Mouse (Mus musculus) neural tube, embryonic 11.5 days (tissue): ENCODE measurements at regions not wholly inside any gene's neighbourhood (a gene's known extent, or its start where the extent isn't known, plus 50 kb on each side); places are given as distances from the start of the nearest gene placed in this dataset.

Experiments
- ATAC-seq: fragments of 200-750 bp; cut with Nextera tagmentation; 2 replicates; pipeline ENCODE4 v1.8.0; 2017; ENCODE audit warnings: moderate number of reproducible peaks, mild to moderate bottlenecking, moderate TSS enrichment, moderate library complexity; ENCODE audit not compliant: insufficient read depth, low FRiP score, low TSS enrichment
- DNase-seq: peaks from one replicate; pipeline ENCODE4 v3.0.0-alpha.2; 2015; ENCODE audit warnings: low spot score
- H3K27ac ChIP-seq: fragments of 300-500 bp; sonication (generic); 2 replicates; pipeline ENCODE4 v1.5.1; 2014; ENCODE audit warnings: low read depth, mild to moderate bottlenecking, low read length
- H3K27me3 ChIP-seq: fragments of 300-500 bp; sonication (generic); 2 replicates; pipeline ENCODE4 v1.6.1; 2014; ENCODE audit warnings: mild to moderate bottlenecking, low read length, mixed read lengths; ENCODE audit not compliant: control insufficient read depth, insufficient read depth
- H3K36me3 ChIP-seq: fragments of 300-500 bp; sonication (generic); 2 replicates; pipeline ENCODE4 v1.6.1; 2014; ENCODE audit warnings: mild to moderate bottlenecking, low read length, moderate library complexity, mixed read lengths; ENCODE audit not compliant: control insufficient read depth, insufficient read depth
- H3K4me1 ChIP-seq: fragments of 300-500 bp; sonication (generic); 2 replicates; pipeline ENCODE4 v1.6.1; 2014; ENCODE audit warnings: low read length, mixed read lengths; ENCODE audit not compliant: control insufficient read depth, insufficient read depth
- H3K4me2 ChIP-seq: fragments of 300-500 bp; sonication (generic); 2 replicates; pipeline ENCODE4 v1.6.1; 2014; ENCODE audit warnings: low read depth, mild to moderate bottlenecking, moderate library complexity
- H3K4me3 ChIP-seq: fragments of 300-500 bp; sonication (generic); 2 replicates; pipeline ENCODE4 v1.5.1; 2014; ENCODE audit warnings: low read depth, low read length
- H3K9ac ChIP-seq: fragments of 300-500 bp; sonication (generic); 2 replicates; pipeline ENCODE4 v1.6.1; 2014; ENCODE audit warnings: mild to moderate bottlenecking, low read length
- H3K9me3 ChIP-seq: fragments of 300-500 bp; sonication (generic); 2 replicates; pipeline ENCODE4 v1.6.1; 2016; ENCODE audit warnings: low read length; ENCODE audit not compliant: control insufficient read depth
- WGBS: fragments of 180-500 bp; shearing (Covaris S2); extraction: QIAGEN DNeasy Blood & Tissue Kit; methylation state at CpG from one replicate; pipeline ENCODE4 v1.1.7; 2014; 5-methylcytosine and 5-hydroxymethylcytosine counted together

DNA sequence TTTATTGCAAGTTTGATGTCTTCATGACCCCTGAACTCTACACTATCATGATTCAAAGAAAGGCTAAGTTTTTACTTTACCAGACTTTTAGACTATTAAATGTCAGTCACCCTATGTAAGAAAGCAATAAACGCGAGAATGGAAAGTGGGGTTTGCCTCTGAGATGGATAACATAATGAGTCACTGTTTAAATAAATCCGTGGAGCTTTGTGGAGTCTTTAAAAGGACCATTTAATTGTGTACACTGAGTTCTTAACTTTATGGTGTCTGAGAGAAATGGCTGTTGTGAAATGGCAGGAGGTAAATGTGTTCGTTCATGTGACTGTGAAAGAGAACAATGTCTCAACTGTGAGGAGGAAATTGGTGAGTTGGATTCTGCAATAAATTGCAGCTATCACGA lies 122.2 kb upstream of the Myo3a start:
- H3K4me3 ChIP-seq: no peak overlapping the region
- no peak overlapping the region for H3K4me2 ChIP-seq
- H3K36me3 ChIP-seq: no peaks in the 10 kb centered on the region
- WGBS: 14% methylated on average over 5 of the region's 5 CpGs
- DNase-seq (no peak), ATAC-seq (peak; percentile 76)
- H3K27me3 ChIP-seq: no peaks in the 10 kb centered on the region
- H3K9me3 ChIP-seq: no peaks in the 10 kb centered on the region
- no peak overlapping the region for H3K27ac ChIP-seq
- no peak overlapping the region for H3K9ac ChIP-seq
- H3K4me1 ChIP-seq: no peaks in the 10 kb centered on the region

DNA sequence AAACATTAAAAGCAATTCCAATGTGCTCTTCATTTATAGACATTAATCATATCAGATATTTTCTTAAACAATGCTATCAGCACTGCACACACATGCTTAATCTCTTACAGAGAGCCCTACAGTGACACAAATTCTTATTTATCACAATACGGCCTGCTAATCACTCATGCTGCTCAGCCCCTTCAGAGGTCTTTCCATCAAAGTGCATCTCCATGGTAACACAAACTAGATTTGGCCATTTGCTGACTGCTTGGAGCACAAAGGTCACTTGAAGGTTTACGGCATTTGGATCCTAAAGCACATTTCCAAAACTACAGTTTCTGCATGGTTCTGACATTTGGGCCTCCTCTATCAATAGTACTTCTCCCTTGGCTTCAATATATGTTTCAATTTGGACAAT lies 77.6 kb upstream of the Myo3a start:
- no peaks in the 10 kb centered on the region for H3K27me3 ChIP-seq
- WGBS: 23% methylated on average over 2 of the region's 2 CpGs
- H3K4me2 ChIP-seq: no peak overlapping the region
- H3K4me3 ChIP-seq: no peak overlapping the region
- peak; percentile 59; the same call in 1 of the 2 replicates for ATAC-seq
- no peak overlapping the region for H3K27ac ChIP-seq
- H3K9ac ChIP-seq: no peak overlapping the region
- H3K36me3 ChIP-seq: no peaks in the 10 kb centered on the region
- no peak for DNase-seq
- no peaks in the 10 kb centered on the region for H3K9me3 ChIP-seq
- peaks cover 3% of the 10 kb centered on the region; the same call in 1 of the 2 replicates for H3K4me1 ChIP-seq

DNA sequence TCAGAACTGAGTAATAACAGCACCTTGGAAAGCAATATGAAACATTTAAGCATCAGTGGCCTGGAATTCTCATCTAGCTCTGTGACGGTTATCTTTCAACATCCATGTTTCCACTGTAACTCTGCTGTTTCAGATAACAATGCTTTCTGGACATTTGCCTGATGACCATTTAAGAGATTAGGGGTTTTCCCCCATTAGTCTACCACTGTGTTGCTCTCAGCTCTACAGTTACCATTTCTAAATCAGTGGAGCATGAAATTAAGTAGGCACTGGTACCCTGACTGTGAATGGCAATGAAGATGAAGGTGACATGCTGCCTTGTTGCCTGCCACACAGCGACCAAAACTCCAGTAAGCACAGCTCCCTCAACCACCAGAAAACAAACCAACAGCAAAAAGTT lies 70.7 kb upstream of the Myo3a start:
- Histone ChIP-seq H3K27me3 (no peaks in the 10 kb centered on the region), H3K9me3 (no peaks in the 10 kb centered on the region), H3K4me2 (no peak overlapping the region), H3K4me1 (no peaks in the 10 kb centered on the region), H3K27ac (no peak overlapping the region), H3K4me3 (no peak overlapping the region), H3K9ac (no peak overlapping the region), H3K36me3 (no peaks in the 10 kb centered on the region)
- 67% methylated on average over 2 of the region's 2 CpGs for WGBS
- DNase-seq (no peak), ATAC-seq (no peak)

DNA sequence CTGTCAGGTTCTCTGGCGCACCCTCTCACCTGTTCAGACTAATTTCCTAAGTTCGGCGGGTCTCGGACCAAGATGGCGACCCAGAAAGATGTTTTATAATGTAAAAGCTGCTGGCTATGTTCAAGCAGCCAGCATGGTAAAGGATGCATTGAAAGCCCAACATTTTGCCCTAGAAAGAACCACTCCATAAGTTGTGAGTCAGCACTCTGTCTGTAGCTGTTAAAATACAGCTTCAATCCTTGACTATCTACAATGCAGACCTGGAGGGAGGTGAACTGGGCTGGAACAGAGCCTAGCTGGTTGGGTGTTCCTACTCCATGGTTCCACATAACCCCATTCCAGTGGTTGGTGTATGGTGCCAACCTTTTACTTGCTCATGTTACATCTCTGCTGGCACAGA lies 61.9 kb upstream of the Myo3a start:
- ATAC-seq: no peak
- Histone ChIP-seq H3K27ac (no peak overlapping the region), H3K9me3 (no peaks in the 10 kb centered on the region), H3K27me3 (no peaks in the 10 kb centered on the region), H3K36me3 (no peaks in the 10 kb centered on the region), H3K9ac (no peak overlapping the region), H3K4me1 (no peaks in the 10 kb centered on the region), H3K4me2 (no peak overlapping the region), H3K4me3 (no peak overlapping the region)
- 95% methylated on average over 5 of the region's 5 CpGs for WGBS
- DNase-seq: no peak

GRCm38 (mm10) chr2:22165919-22166318 lies 61.4 kb upstream of the Myo3a start:
- Histone ChIP-seq H3K4me3 (no peak overlapping the region), H3K9ac (no peak overlapping the region), H3K4me2 (no peak overlapping the region), H3K36me3 (no peaks in the 10 kb centered on the region), H3K27me3 (no peaks in the 10 kb centered on the region), H3K4me1 (no peaks in the 10 kb centered on the region), H3K9me3 (no peaks in the 10 kb centered on the region), H3K27ac (no peak overlapping the region)
- DNase-seq: no peak
- ATAC-seq: no peak
